Mouse (Mus musculus) kidney, postnatal 10 days (tissue): ENCODE measurements around the gene Ifitm10.
A peak's percentile ranks its signal among the peaks of the same experiment; 100 is the strongest.
"Not testable (repeated sequence)": the region's sequence is repeated elsewhere in the genome, so short reads cannot be mapped to it uniquely, and the experiment has no call there.

Experiments used
- DNase-seq: peaks from one replicate; pipeline ENCODE4 v3.0.0; 2021; ENCODE audit warnings: mixed read lengths

The Ifitm10 gene

DNA sequence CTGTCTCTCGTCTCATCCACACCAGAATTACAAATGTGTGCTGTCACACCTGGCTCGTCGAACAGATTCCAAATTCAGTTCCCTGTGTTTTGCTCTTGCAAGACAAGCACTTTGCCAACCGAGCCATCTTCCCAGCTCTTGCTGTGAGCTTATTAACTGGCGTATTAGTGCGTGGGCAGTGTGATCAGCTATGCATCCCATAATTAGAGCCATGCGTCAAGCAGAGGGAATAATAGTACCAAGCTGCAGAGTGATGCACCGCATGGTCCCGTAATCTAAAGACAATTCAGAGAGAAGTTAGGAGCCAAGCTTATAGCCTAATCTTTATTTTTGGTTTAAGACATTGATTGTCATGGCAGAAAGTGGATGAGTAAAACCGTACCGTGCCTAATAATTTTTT is 54.4 kb downstream of the Ifitm10 start:
- no peak for DNase-seq

- no peak for DNase-seq
Measured at GRCm38 (mm10) chr7:142317216-142317615, 56.3 kb downstream of the Ifitm10 start.

DNA sequence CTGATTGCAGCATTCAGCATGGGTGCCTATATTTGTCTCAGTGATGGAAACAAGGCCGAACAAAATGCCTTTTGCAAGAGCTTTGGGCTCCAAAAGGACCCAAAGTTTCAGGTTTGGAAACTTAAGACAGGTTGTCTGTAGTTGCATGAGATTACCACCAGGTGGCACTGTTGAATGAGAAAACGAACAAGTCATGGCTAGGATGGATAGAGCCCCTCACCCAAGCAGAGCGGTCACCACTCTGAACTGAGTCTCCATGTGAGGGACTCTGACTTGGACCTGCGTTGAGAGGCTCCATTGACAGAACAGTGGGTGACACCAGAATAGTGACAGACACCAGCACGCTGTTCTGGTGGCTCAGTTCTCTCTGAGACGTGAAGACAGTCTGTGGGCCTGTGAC is 57.0 kb downstream of the Ifitm10 start:
- peak; percentile 55 for DNase-seq

DNA sequence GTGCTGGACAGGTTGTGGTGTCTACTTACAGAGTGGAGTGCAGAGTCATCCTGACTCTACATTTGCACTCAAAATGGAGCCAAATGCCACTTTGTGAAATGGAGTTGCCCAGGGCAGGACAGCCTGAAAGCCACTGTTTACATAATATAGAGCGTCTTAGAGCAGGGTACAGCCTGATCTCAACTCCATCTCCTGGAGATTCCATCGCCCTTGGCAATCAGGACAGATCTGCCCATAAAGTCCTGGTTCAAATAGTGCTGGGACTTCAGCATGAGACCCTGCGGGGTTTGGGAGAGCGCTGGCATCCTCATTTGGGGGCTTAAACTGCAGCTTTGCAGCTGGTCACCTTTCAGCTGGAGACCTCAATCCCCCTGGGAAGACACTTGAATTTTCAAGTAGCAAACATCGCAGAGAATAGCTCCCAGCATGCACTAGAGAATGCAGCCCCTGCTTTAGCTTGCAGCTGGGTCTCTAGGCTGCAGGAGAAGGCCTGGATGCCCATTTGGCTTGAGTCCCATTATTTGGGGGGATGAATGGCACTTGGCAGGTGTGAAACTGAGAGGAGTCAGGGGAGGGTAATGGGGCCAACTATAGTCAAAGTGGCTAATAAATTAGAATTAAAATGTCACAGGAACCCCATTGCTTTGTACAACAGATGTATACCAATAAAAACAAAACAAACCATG is 58.8 kb downstream of the Ifitm10 start:
- DNase-seq, result no peak

DNA sequence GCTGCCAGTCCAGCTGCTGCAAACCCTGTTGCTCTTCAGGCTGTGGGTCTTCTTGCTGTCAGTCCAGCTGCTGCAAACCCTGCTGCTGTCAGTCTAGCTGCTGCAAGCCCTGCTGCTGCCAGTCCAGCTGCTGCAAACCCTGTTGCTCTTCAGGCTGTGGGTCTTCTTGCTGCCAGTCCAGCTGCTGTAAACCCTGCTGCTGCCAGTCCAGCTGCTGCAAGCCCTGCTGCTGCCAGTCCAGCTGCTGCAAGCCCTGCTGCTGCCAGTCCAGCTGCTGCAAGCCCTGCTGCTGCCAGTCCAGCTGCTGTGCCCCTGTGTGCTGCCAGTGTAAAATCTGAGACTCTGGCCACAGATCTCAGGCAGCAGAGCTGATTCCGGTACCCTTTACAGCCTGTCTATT is 69.6 kb downstream of the Ifitm10 start:
- not testable (repeated sequence) for DNase-seq

DNA sequence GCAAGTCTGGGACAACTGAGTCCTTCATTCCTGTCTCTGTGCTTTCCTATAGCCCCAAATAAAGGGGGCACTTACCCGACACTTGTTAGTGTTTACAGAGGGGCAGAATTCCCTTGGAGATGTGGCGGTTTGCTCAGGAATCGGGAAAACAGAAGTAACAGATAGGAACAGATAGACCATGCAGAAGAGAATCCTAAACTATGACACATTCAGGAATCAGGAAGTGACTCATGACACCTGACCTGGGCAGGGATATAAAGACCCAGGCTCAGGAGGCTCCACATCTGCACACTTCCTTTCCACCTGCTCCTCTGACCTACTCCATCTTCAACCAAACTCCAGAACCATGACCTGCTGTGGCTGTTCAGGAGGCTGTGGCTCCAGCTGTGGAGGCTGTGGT is 70.3 kb downstream of the Ifitm10 start, which contains the start of gene Krtap5-4:
Gene Krtap5-4, plus strand, starts transcription at position 301 of the 400 bp plus-strand sequence.
- DNase-seq, result no peak

DNA sequence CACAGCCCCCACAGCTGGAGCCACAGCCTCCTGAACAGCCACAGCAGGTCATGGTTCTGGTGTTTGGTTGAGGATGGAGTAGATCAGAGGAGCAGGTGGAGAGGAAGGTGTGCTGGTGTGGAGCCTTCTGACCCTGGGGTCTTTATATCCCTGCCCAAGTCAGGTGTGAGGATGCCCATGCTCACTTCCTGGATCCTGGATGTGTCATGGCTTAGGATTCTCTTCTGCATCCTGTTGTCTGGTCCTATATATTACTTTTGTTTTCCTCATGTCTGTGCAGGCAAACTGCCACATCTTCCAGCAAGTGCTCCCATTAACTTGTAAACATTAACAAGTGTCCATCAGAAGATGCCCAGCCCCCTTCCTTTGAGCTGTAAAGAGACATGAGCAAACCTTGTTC is 76.5 kb downstream of the Ifitm10 start, which contains the start of gene Krtap5-1:
Gene Krtap5-1, minus strand, starts transcription at position 101 of the 400 bp plus-strand sequence.
- not testable (repeated sequence) for DNase-seq

DNA sequence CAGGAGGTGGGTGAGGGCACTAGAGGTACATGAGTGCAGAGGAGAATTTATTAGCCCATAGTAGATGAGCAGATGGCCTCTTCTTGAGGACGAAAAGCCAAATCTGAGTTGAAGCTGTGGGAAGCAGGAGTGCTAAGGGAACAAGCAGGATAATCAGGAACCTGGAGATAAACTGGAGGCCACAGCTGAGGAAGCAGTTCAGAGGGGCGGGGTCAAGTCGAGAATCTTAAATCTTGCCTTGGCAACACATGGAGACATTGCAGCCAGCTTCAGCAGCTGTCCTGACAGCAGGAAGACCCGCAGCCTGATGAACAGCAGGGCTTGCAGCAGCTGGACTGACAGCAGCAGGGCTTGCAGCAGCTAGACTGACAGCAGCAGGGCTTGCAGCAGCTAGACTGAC is 77.4 kb downstream of the Ifitm10 start:
- peak; percentile 31 for DNase-seq

- no peak for DNase-seq
Measured at GRCm38 (mm10) chr7:142295418-142295817, 78.1 kb downstream of the Ifitm10 start.

- peak; percentile 54 for DNase-seq
Measured at GRCm38 (mm10) chr7:142293851-142294250, 79.7 kb downstream of the Ifitm10 start.

- not testable (repeated sequence) for DNase-seq
Measured at GRCm38 (mm10) chr7:142285910-142286612, 87.5 kb downstream of the Ifitm10 start.

GRCm38 (mm10) chr7:142285130-142285835 is 88.3 kb downstream of the Ifitm10 start:
- DNase-seq, result peak; percentile 66

GRCm38 (mm10) chr7:142284615-142285080 is 88.9 kb downstream of the Ifitm10 start:
- peak; percentile 96 for DNase-seq

- DNase-seq, result peak; percentile 80
Measured at GRCm38 (mm10) chr7:142284023-142284591, 89.4 kb downstream of the Ifitm10 start.

GRCm38 (mm10) chr7:142282847-142283246 is 90.7 kb downstream of the Ifitm10 start:
- DNase-seq, result not testable (repeated sequence)

DNA sequence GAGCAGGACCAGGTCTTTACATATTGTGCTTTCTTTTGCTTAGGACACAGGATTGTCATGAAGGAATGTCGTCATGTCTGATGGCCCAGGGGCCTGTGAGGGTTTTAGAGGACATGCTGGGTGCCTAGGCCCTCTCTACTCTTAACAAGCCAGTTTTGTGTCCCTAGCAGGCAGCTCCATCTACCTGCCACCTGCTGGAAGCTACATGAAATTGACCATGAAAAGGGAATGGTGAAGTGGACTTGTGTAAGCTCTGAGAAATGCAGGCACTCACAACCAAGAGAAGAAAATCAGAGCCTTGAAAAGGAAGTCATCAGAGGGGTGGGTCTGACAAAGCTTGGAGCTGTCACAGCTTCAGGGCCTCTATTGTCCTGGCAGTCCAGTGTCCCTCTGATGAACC is 94.3 kb downstream of the Ifitm10 start:
- DNase-seq, result not testable (repeated sequence)

DNA sequence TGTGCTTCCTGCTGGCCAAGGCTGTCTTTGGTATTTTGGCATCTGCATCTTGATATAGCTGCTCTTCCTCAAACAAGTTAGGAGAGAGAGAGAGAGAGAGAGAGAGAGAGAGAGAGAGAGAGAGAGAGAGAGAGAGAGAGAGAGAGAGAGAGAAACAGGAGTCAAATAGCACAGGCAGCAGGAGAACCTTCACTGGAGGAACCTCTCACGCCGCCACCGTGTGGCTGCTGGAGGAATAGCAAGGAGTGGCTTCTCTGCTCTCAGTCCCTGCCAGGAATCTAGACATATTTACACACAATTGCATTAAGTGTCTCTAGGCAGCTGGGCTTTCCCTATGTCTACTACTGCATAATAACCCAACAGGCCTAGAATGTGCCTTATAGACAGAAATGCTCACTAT is 95.4 kb downstream of the Ifitm10 start:
- peak; percentile 85 for DNase-seq
